Mouse (Mus musculus) bone marrow, adult 2 months (tissue): ENCODE measurements at regions not wholly inside any gene's neighbourhood (a gene's known extent, or its start where the extent isn't known, plus 50 kb on each side); places are given as distances from the start of the nearest gene placed in this dataset.

Source experiments
- H3K27ac ChIP-seq: fragments of 200-500 bp; 2 replicates; pipeline ENCODE4 v1.5.1; 2012; ENCODE audit warnings: low read depth, mild to moderate bottlenecking, control low read depth, inconsistent platforms, low read length; ENCODE audit not compliant: control insufficient read depth, poor library complexity, insufficient read depth
- H3K4me1 ChIP-seq: fragments of 200-500 bp; 2 replicates; pipeline ENCODE4 v1.6.1; 2011; ENCODE audit warnings: low read length; ENCODE audit not compliant: control insufficient read depth, insufficient read depth
- H3K4me3 ChIP-seq: fragments of 200-500 bp; replicated peaks from 2 replicates; pipeline ENCODE3; 2011; ENCODE audit warnings: mild to moderate bottlenecking, low read depth, low read length, control low read depth; ENCODE audit not compliant: control insufficient read depth
- CTCF ChIP-seq: fragments of 200-500 bp; IDR thresholded peaks from 2 replicates; pipeline ENCODE4 v1.5.1; 2011; ENCODE audit warnings: low read length, control low read depth; ENCODE audit not compliant: control insufficient read depth, insufficient read depth
- POLR2A ChIP-seq: fragments of 200-500 bp; IDR thresholded peaks from 2 replicates; pipeline ENCODE4 v1.6.1; 2011; ENCODE audit warnings: low read depth, mild to moderate bottlenecking, control low read depth, low read length, borderline replicate concordance; ENCODE audit not compliant: control insufficient read depth
- WGBS: fragments of 180-500 bp; shearing (Covaris S2); methylation state at CpG from one replicate; pipeline ENCODE4 v1.1.7; 2018; 5-methylcytosine and 5-hydroxymethylcytosine counted together

DNA sequence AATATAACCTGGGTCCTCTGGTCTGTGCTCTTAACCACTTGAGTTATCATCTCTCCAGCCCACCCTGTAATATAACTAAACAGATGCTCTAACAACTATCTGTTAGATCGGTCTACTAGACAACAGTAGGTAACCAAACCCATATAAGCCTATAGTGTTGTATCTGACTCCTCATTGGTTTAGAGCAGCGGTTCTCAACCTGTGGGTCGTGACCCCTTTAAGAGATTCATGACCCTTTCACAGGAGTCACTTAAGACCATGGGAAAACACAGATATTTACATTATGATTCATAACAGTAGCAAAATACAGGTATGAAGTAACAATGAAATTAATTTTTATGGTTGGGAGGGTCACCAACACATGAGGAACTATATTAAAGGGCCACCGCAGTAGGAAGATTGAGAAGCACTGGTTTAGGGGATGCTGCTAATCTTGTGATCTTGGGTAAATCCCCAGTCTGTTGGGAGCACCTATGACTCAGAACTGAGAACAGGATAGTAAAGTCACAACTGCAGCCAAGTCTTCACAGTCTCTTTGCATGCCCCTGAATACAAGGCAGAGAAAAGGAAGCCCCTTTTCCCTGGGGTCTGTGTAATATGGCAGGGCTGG lies 203.3 kb downstream of the Rybp start:
- H3K4me3 ChIP-seq = no peak overlapping the region
- WGBS = 85% methylated on average over 4 of the region's 4 CpGs
- no peaks in the 10 kb centered on the region for H3K4me1 ChIP-seq
- TF ChIP-seq POLR2A = no peak
- no peak for TF ChIP-seq CTCF
- no peak overlapping the region for H3K27ac ChIP-seq

DNA sequence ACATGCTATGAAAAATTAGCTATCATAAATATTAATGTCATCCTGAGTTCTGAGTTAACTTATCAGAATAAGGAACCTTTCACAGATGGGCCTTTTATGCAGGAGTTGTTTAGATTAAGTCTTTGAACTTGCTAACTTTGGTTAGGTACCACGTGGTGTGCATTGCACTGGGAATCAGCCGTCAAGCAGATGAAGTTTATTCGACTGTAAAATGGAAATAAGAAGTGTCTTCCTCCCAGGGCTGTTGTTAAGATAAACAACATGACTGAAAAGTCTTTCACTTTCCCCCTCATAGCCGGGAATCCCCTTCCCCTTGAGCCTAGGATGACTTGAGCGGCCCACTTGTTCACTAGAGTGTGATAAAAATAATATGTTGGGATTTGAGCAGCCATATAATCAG lies 204.2 kb downstream of the Rybp start:
- Histone ChIP-seq H3K27ac (no peak overlapping the region), H3K4me3 (no peak overlapping the region), H3K4me1 (no peaks in the 10 kb centered on the region)
- WGBS = 45% methylated on average over 5 of the region's 5 CpGs
- no peak for TF ChIP-seq CTCF
- no peak for TF ChIP-seq POLR2A

DNA sequence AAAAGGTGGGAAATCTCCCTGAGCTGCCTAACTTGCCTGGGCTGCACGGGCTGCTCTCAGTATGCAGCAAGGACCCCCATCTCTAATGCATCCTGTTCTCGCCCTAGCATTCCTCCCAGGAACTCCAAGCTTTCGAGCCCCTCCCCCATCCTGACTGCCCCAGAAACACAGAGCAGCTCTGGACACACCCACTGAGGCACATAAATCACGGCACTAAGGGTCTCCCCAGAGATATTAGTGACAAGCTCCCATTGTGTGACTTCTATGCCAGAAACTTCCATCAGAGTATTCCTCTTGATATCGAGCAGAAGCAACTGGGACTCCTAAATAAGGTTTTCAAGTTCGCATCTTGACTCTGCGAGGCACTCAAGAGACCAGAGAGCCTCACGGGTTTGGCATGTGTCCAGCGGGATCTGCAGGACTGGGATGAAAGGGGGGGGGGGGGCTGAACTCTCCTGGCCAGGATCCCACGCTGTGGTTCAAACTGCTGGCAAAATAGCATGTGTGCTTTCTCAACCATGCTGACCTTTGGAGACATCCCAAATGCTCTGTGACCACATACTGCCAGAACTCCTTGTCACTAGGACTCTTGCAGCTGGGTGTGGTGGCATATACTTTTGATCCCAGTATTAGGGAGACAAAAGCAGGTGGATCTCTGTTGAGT lies 212.5 kb downstream of the Rybp start:
- TF ChIP-seq CTCF = no peak
- TF ChIP-seq POLR2A = no peak
- whole genome bisulfite sequencing = 44% methylated on average over 10 of the region's 10 CpGs

DNA sequence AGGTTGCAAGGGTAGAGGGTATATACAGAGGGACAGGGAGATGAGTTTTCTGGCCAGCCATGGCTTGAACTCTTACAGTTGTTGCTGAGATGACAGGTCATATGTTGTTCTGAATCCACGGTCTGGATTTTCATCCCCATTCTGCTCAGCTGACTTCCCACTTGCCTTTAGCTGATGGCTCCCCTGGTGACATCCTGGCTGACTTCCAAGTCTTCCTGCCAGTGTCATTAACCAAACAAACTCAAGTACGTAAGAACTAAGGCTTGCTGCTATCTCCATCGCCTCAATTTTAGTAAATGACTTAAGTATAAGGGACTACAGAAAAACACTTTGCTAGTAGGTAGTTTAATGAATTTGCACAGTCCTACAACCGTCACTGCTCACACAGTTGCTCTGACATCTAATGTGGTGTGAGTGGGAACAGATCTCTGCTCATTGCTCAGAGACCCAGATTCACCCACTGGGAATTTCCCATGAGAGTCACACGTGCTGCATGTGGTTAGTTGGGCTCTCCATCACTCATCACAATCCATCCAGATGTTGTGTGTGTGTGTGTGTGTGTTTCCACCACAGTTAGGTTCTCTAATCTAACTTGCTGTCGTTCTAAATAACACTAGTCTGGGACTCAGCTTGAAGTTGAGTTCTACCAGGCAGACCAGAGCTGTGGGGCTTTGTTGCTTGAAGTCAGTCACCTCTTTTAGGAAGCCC lies 214.9 kb downstream of the Rybp start:
- H3K4me1 ChIP-seq = no peaks in the 10 kb centered on the region
- no peak overlapping the region for H3K4me3 ChIP-seq
- WGBS = 57% methylated on average over 6 of the region's 6 CpGs
- TF ChIP-seq POLR2A = no peak
- TF ChIP-seq CTCF = no peak
- no peak overlapping the region for H3K27ac ChIP-seq

More for the DNA sequence above, 212.5 kb downstream of the Rybp start:
- Histone ChIP-seq H3K4me3 (no peak overlapping the region), H3K4me1 (no peaks in the 10 kb centered on the region), H3K27ac (no peak overlapping the region)

DNA sequence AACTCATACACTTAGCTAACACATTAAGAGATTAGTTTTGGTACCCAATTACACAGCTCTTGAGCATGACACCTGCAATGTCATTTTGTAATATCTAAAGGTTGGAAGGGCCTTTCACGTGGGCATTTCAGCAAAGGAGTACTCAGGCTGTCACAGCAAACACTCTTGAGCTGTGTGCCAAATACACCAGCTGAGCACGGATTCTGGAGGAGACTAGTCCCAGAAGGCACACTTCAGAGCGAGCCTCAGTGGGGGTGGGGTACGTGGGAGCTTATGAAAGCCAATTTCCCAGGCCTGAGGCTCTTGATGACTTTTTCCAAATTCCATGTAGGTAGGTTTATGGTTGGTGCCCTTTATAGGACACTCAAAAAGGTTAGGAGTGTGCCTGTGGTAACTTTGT lies 218.1 kb downstream of the Rybp start:
- Histone ChIP-seq H3K4me3 (no peak overlapping the region), H3K4me1 (no peaks in the 10 kb centered on the region), H3K27ac (no peak overlapping the region)
- WGBS = 76% methylated on average over 4 of the region's 4 CpGs
- TF ChIP-seq CTCF (no peak), POLR2A (no peak)

GRCm38 (mm10) chr6:100067273-100067672 lies 220.0 kb downstream of the Rybp start:
- Histone ChIP-seq H3K27ac (no peak overlapping the region), H3K4me1 (no peaks in the 10 kb centered on the region), H3K4me3 (no peak overlapping the region)
- WGBS = 62% methylated on average over 4 of the region's 4 CpGs
- no peak for TF ChIP-seq POLR2A
- no peak for TF ChIP-seq CTCF

GRCm38 (mm10) chr6:100065586-100065985 lies 221.7 kb downstream of the Rybp start:
- TF ChIP-seq POLR2A = no peak
- TF ChIP-seq CTCF = no peak
- Histone ChIP-seq H3K4me3 (no peak overlapping the region), H3K4me1 (no peaks in the 10 kb centered on the region), H3K27ac (no peak overlapping the region)
- WGBS = 64% methylated on average over 3 of the region's 3 CpGs

DNA sequence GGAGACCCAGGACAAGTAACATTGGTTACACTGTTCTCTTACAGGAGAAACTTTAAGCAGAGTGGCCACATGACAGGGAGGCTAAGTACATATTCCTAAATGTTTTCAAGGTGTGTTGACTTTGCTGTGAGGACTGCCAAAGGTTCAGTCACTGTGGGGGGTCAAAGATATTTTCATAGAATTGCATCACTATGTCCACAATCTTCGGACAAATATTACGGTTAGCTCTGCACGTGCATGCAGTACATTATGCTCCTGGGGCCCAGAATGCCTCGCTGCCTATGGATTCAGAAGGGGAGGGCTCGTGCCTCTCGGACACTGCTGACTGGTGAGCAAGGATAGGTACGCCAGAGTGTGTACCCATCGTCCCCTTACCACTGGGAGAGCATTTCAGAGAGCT lies 224.3 kb downstream of the Rybp start:
- Histone ChIP-seq H3K4me1 (no peaks in the 10 kb centered on the region), H3K4me3 (no peak overlapping the region), H3K27ac (no peak overlapping the region)
- 76% methylated on average over 8 of the region's 8 CpGs for WGBS
- TF ChIP-seq POLR2A = no peak
- TF ChIP-seq CTCF = no peak
